Mouse (Mus musculus) midbrain, postnatal 0 days (tissue): Measurements from ENCODE around the gene Ptgis. TPM values are rescaled to one million over a fixed set of nuclear protein-coding genes. Genes with fewer than 3 reads are reported as not detected.

Experiments used
- ATAC-seq: fragments of 200-750 bp; cut with Nextera tagmentation; 2 replicates; pipeline ENCODE4 v1.8.0; 2017; ENCODE audit warnings: moderate number of reproducible peaks, mild to moderate bottlenecking, moderate TSS enrichment, moderate library complexity; ENCODE audit not compliant: low FRiP score
- DNase-seq: peaks from one replicate; pipeline ENCODE4 v3.0.0-alpha.2; 2015; ENCODE audit warnings: low spot score
- H3K27ac ChIP-seq: fragments of 300-500 bp; sonication (generic); 2 replicates; pipeline ENCODE4 v1.5.1; 2014; ENCODE audit warnings: low read depth, mild to moderate bottlenecking, low read length, mixed read lengths
- H3K27me3 ChIP-seq: fragments of 300-500 bp; sonication (generic); 2 replicates; pipeline ENCODE4 v1.6.1; 2014; ENCODE audit warnings: low read length, control low read depth, mixed read lengths; ENCODE audit not compliant: insufficient read depth
- H3K36me3 ChIP-seq: fragments of 300-500 bp; sonication (generic); 2 replicates; pipeline ENCODE4 v1.6.1; 2014; ENCODE audit warnings: low read length, control low read depth, mixed read lengths; ENCODE audit not compliant: insufficient read depth
- H3K4me1 ChIP-seq: fragments of 300-500 bp; sonication (generic); 2 replicates; pipeline ENCODE4 v1.6.1; 2014; ENCODE audit warnings: mild to moderate bottlenecking, control low read depth, antibody characterized with exemption, low read length, mixed read lengths; ENCODE audit not compliant: insufficient read depth
- H3K4me2 ChIP-seq: fragments of 300-500 bp; sonication (generic); 2 replicates; pipeline ENCODE4 v1.6.1; 2014; ENCODE audit warnings: low read depth, mild to moderate bottlenecking, low read length, mixed read lengths; ENCODE audit not compliant: poor library complexity, severe bottlenecking
- H3K4me3 ChIP-seq: fragments of 300-500 bp; sonication (generic); 2 replicates; pipeline ENCODE4 v1.5.1; 2014; ENCODE audit warnings: low read depth, mild to moderate bottlenecking, low read length, moderate library complexity
- H3K9ac ChIP-seq: fragments of 300-500 bp; sonication (generic); replicated peaks from 2 replicates; pipeline ENCODE4 v1.6.1; 2014; ENCODE audit warnings: mild to moderate bottlenecking, low read length, moderate library complexity, mixed read lengths; ENCODE audit not compliant: poor library complexity, severe bottlenecking
- H3K9me3 ChIP-seq: fragments of 300-500 bp; sonication (generic); 2 replicates; pipeline ENCODE4 v1.6.1; 2016; ENCODE audit warnings: low read length, control low read depth
- CTCF ChIP-seq: IDR thresholded peaks from 2 replicates; pipeline ENCODE4 v1.5.1; 2016; ENCODE audit warnings: antibody characterized with exemption, mild to moderate bottlenecking
- WGBS: fragments of 180-500 bp; shearing (Covaris S2); extraction: QIAGEN DNeasy Blood & Tissue Kit; methylation state at CpG from one replicate; pipeline ENCODE4 v1.1.7; 2014; 5-methylcytosine and 5-hydroxymethylcytosine counted together
- polyA plus RNA-seq: library from polyadenylated mRNA; unstranded; fragments of >200 nt; fragmentation: Nextera tagmentation; extraction: Ambion mirVana; gene quantifications from 2 replicates; pipeline ENCODE4 v1.2.1, GENCODE M21; 2015
- total RNA-seq: library from RNA; depleted of rRNA; stranded (reverse); fragments of >200 nt; gene quantifications from 2 replicates; pipeline ENCODE4 v1.2.3, GENCODE M21; 2014

Gene Ptgis
- total and polyA plus RNA-seq, 2 experiments from 2014 or later = 3.9 to 6.1 TPM

- WGBS = 39% methylated on average over 12 of the region's 12 CpGs
- no peak overlapping the region for H3K9ac ChIP-seq
- no peaks in the 10 kb centered on the region for H3K9me3 ChIP-seq
- no peak overlapping the region for H3K27ac ChIP-seq
- H3K4me3 ChIP-seq = no peak overlapping the region
- no peaks in the 10 kb centered on the region for H3K4me1 ChIP-seq
- H3K27me3 ChIP-seq = peaks cover 15% of the 10 kb centered on the region
- no peak for DNase-seq
- TF ChIP-seq CTCF = no peak
- H3K36me3 ChIP-seq = no peaks in the 10 kb centered on the region
- H3K4me2 ChIP-seq = no peak overlapping the region
- ATAC-seq = no peak
These were observed 1.1 kb downstream of the Ptgis start for GRCm38 (mm10) chr2:167239262-167239661.

- Histone ChIP-seq H3K27ac (no peak overlapping the region), H3K9me3 (no peaks in the 10 kb centered on the region), H3K27me3 (peaks cover 15% of the 10 kb centered on the region), H3K9ac (no peak overlapping the region), H3K36me3 (no peaks in the 10 kb centered on the region), H3K4me1 (no peaks in the 10 kb centered on the region), H3K4me3 (no peak overlapping the region), H3K4me2 (no peak overlapping the region)
- no peak; the same call in 1 of the 2 replicates for TF ChIP-seq CTCF
- DNase-seq (no peak), ATAC-seq (no peak)
- WGBS = 75% methylated on average over 9 of the region's 9 CpGs
These were observed 3.2 kb downstream of the Ptgis start for GRCm38 (mm10) chr2:167237224-167237623.

GRCm38 (mm10) chr2:167236174-167236573 lies 4.2 kb downstream of the Ptgis start:
- WGBS = 98% methylated on average over 4 of the region's 4 CpGs
- Histone ChIP-seq H3K4me1 (no peaks in the 10 kb centered on the region), H3K4me3 (no peak overlapping the region), H3K9me3 (no peaks in the 10 kb centered on the region), H3K27me3 (peaks cover 15% of the 10 kb centered on the region), H3K27ac (no peak overlapping the region), H3K36me3 (no peaks in the 10 kb centered on the region), H3K4me2 (no peak overlapping the region), H3K9ac (no peak overlapping the region)
- no peak for DNase-seq
- no peak for ATAC-seq
- no peak for TF ChIP-seq CTCF

GRCm38 (mm10) chr2:167235338-167236018 lies 4.9 kb downstream of the Ptgis start:
- Histone ChIP-seq H3K4me3 (no peak overlapping the region), H3K9me3 (no peaks in the 10 kb centered on the region), H3K4me1 (no peaks in the 10 kb centered on the region), H3K36me3 (no peaks in the 10 kb centered on the region), H3K4me2 (no peak overlapping the region), H3K9ac (no peak overlapping the region), H3K27ac (no peak overlapping the region), H3K27me3 (peaks cover 11% of the 10 kb centered on the region; the same call in 1 of the 2 replicates)
- no peak for DNase-seq
- TF ChIP-seq CTCF = no peak
- ATAC-seq = no peak
- 79% methylated on average over 17 of the region's 17 CpGs for WGBS

- 54% methylated on average over 14 of the region's 14 CpGs for WGBS
- Histone ChIP-seq H3K36me3 (no peaks in the 10 kb centered on the region), H3K4me2 (no peak overlapping the region), H3K27ac (no peak overlapping the region), H3K9ac (no peak overlapping the region), H3K4me1 (no peaks in the 10 kb centered on the region), H3K9me3 (no peaks in the 10 kb centered on the region), H3K4me3 (no peak overlapping the region), H3K27me3 (no peaks in the 10 kb centered on the region)
- no peak for TF ChIP-seq CTCF
- DNase-seq = no peak
- no peak for ATAC-seq
These were observed 6.6 kb downstream of the Ptgis start for GRCm38 (mm10) chr2:167233771-167234170.

GRCm38 (mm10) chr2:167233009-167233335 lies 7.4 kb downstream of the Ptgis start:
- no peak overlapping the region for H3K4me3 ChIP-seq
- H3K27me3 ChIP-seq = no peaks in the 10 kb centered on the region
- no peaks in the 10 kb centered on the region for H3K9me3 ChIP-seq
- no peaks in the 10 kb centered on the region for H3K4me1 ChIP-seq
- no peaks in the 10 kb centered on the region for H3K36me3 ChIP-seq
- no peak overlapping the region for H3K4me2 ChIP-seq
- WGBS = 85% methylated on average over 5 of the region's 5 CpGs
- H3K9ac ChIP-seq = no peak overlapping the region
- H3K27ac ChIP-seq = no peak overlapping the region
- no peak for TF ChIP-seq CTCF
- ATAC-seq = no peak
- DNase-seq = no peak
